Mouse (Mus musculus): ENCODE results near the gene B3galnt1. TPM values are rescaled to one million over a fixed set of nuclear protein-coding genes. Genes with fewer than 3 reads are reported as not detected.
A peak's percentile ranks its signal among the peaks of the same experiment; 100 is the strongest.
"Not testable (repeated sequence)": the region's sequence is repeated elsewhere in the genome, so short reads cannot be mapped to it uniquely, and the experiment has no call there.

B3galnt1 gene
- polyA plus RNA-seq, 1 experiment from 2014 or later, result 111 TPM

GRCm38 (mm10) chr3:69597211-69597610, 1.5 kb downstream of the B3galnt1 start:
- WGBS, result 88% methylated on average over 6 of the region's 6 CpGs
- H3K9ac ChIP-seq (replicated peaks), result peak overlapping the region; percentile 92; the same call in 1 of the 2 replicates
- no peaks in the 10 kb centered on the region for H3K27me3 ChIP-seq (replicated peaks)
- H3K36me3 ChIP-seq, result 0 out of 2 replicates have a peak, but pooled peaks cover 3% of the 10 kb centered on the region
- peak overlapping the region; percentile 85 for H3K4me3 ChIP-seq (replicated peaks)
- peaks cover 41% of the 10 kb centered on the region for H3K4me1 ChIP-seq
- H3K4me2 ChIP-seq, result peak overlapping the region; percentile 73
- H3K9me3 ChIP-seq (replicated peaks), result no peaks in the 10 kb centered on the region
- H3K27ac ChIP-seq (replicated peaks), result no peak overlapping the region
- ATAC-seq (ENCODE audit: low FRiP score), result no peak

- H3K36me3 ChIP-seq, result 0 out of 2 replicates have a peak, but pooled peaks cover 3% of the 10 kb centered on the region
- 86% methylated on average over 3 of the region's 3 CpGs for WGBS
- H3K27ac ChIP-seq (replicated peaks), result no peak overlapping the region
- no peaks in the 10 kb centered on the region for H3K27me3 ChIP-seq (replicated peaks)
- H3K4me1 ChIP-seq, result peaks cover 41% of the 10 kb centered on the region
- ATAC-seq (ENCODE audit: low FRiP score), result no peak
- no peaks in the 10 kb centered on the region for H3K9me3 ChIP-seq (replicated peaks)
- H3K9ac ChIP-seq (replicated peaks), result no peak overlapping the region
- H3K4me2 ChIP-seq, result no peak overlapping the region; the same call in 1 of the 2 replicates
- H3K4me3 ChIP-seq (replicated peaks), result no peak overlapping the region
Observed at GRCm38 (mm10) chr3:69596116-69596515, 2.6 kb downstream of the B3galnt1 start.

GRCm38 (mm10) chr3:69594071-69594470, 4.7 kb downstream of the B3galnt1 start:
- peaks cover 38% of the 10 kb centered on the region for H3K4me1 ChIP-seq
- H3K4me2 ChIP-seq, result no peak overlapping the region
- H3K27me3 ChIP-seq (replicated peaks), result no peaks in the 10 kb centered on the region
- no peak overlapping the region for H3K27ac ChIP-seq (replicated peaks)
- WGBS, result 68% methylated on average over 9 of the region's 9 CpGs
- no peaks in the 10 kb centered on the region for H3K9me3 ChIP-seq (replicated peaks)
- ATAC-seq (ENCODE audit: low FRiP score), result no peak
- no peak overlapping the region for H3K4me3 ChIP-seq (replicated peaks)
- 0 out of 2 replicates have a peak, but pooled peaks cover 3% of the 10 kb centered on the region for H3K36me3 ChIP-seq
- no peak overlapping the region for H3K9ac ChIP-seq (replicated peaks)

GRCm38 (mm10) chr3:69593426-69593825, 5.3 kb downstream of the B3galnt1 start:
- H3K4me2 ChIP-seq, result no peak overlapping the region
- 0 out of 2 replicates have a peak, but pooled peaks cover 3% of the 10 kb centered on the region for H3K36me3 ChIP-seq
- no peak overlapping the region for H3K4me3 ChIP-seq (replicated peaks)
- no peak overlapping the region for H3K27ac ChIP-seq (replicated peaks)
- no peak for ATAC-seq (ENCODE audit: low FRiP score)
- H3K4me1 ChIP-seq, result peaks cover 36% of the 10 kb centered on the region
- no peaks in the 10 kb centered on the region for H3K27me3 ChIP-seq (replicated peaks)
- no peaks in the 10 kb centered on the region for H3K9me3 ChIP-seq (replicated peaks)
- WGBS, result 91% methylated on average over 8 of the region's 8 CpGs
- H3K9ac ChIP-seq (replicated peaks), result no peak overlapping the region

- H3K4me1 ChIP-seq, result no peaks in the 10 kb centered on the region
- WGBS, result 57% methylated on average over 10 of the region's 10 CpGs
- no peak overlapping the region for H3K27ac ChIP-seq (replicated peaks)
- ATAC-seq (ENCODE audit: low FRiP score), result no peak
- no peak overlapping the region for H3K4me3 ChIP-seq (replicated peaks)
- no peak overlapping the region for H3K4me2 ChIP-seq
- H3K36me3 ChIP-seq, result peaks cover 4% of the 10 kb centered on the region; the same call in 1 of the 2 replicates
- H3K9me3 ChIP-seq (replicated peaks), result no peaks in the 10 kb centered on the region
- H3K9ac ChIP-seq (replicated peaks), result no peak overlapping the region
- H3K27me3 ChIP-seq (replicated peaks), result no peaks in the 10 kb centered on the region
Observed at GRCm38 (mm10) chr3:69588101-69588760, 10.5 kb downstream of the B3galnt1 start.

GRCm38 (mm10) chr3:69583798-69584197, 15.0 kb downstream of the B3galnt1 start:
- Histone ChIP-seq H3K27me3 (replicated peaks) (no peaks in the 10 kb centered on the region), H3K4me2 (no peak overlapping the region), H3K9me3 (replicated peaks) (no peaks in the 10 kb centered on the region), H3K27ac (replicated peaks) (no peak overlapping the region), H3K4me1 (no peaks in the 10 kb centered on the region), H3K4me3 (replicated peaks) (no peak overlapping the region), H3K9ac (replicated peaks) (no peak overlapping the region), H3K36me3 (peaks cover 19% of the 10 kb centered on the region; the same call in 1 of the 2 replicates)
- no peak for ATAC-seq (ENCODE audit: low FRiP score)
- WGBS, result 71% methylated on average over 1 of the region's 1 CpGs

- 93% methylated on average over 1 of the region's 1 CpGs for WGBS
- H3K4me1 ChIP-seq, result no peaks in the 10 kb centered on the region
- no peak overlapping the region for H3K27ac ChIP-seq (replicated peaks)
- no peak for ATAC-seq (ENCODE audit: low FRiP score)
- peaks cover 51% of the 10 kb centered on the region for H3K36me3 ChIP-seq
- no peak overlapping the region for H3K9ac ChIP-seq (replicated peaks)
- no peaks in the 10 kb centered on the region for H3K27me3 ChIP-seq (replicated peaks)
- H3K9me3 ChIP-seq (replicated peaks), result no peaks in the 10 kb centered on the region
- no peak overlapping the region for H3K4me3 ChIP-seq (replicated peaks)
- no peak overlapping the region for H3K4me2 ChIP-seq
Observed at GRCm38 (mm10) chr3:69578791-69579190, 20.0 kb downstream of the B3galnt1 start.

GRCm38 (mm10) chr3:69576715-69577114, 22.0 kb downstream of the B3galnt1 start:
- Histone ChIP-seq H3K36me3 (peaks cover 40% of the 10 kb centered on the region), H3K27me3 (replicated peaks) (no peaks in the 10 kb centered on the region), H3K4me3 (replicated peaks) (no peak overlapping the region), H3K9me3 (replicated peaks) (no peaks in the 10 kb centered on the region), H3K4me1 (no peaks in the 10 kb centered on the region), H3K9ac (replicated peaks) (no peak overlapping the region), H3K4me2 (no peak overlapping the region), H3K27ac (replicated peaks) (no peak overlapping the region)
- WGBS, result 77% methylated on average over 3 of the region's 3 CpGs
- no peak for ATAC-seq (ENCODE audit: low FRiP score)

GRCm38 (mm10) chr3:69575577-69575976, 23.2 kb downstream of the B3galnt1 start:
- Histone ChIP-seq H3K4me2 (no peak overlapping the region), H3K36me3 (peaks cover 40% of the 10 kb centered on the region), H3K27me3 (replicated peaks) (no peaks in the 10 kb centered on the region), H3K27ac (replicated peaks) (no peak overlapping the region), H3K4me1 (no peaks in the 10 kb centered on the region), H3K4me3 (replicated peaks) (no peak overlapping the region), H3K9ac (replicated peaks) (no peak overlapping the region), H3K9me3 (replicated peaks) (no peaks in the 10 kb centered on the region)
- no peak for ATAC-seq (ENCODE audit: low FRiP score)
- WGBS, result 95% methylated on average over 11 of the region's 11 CpGs

GRCm38 (mm10) chr3:69572561-69572960, 26.2 kb downstream of the B3galnt1 start:
- no peak overlapping the region for H3K27ac ChIP-seq (replicated peaks)

GRCm38 (mm10) chr3:69565586-69565985, 33.2 kb downstream of the B3galnt1 start:
- ATAC-seq (ENCODE audit: low FRiP score); H3K9me3 ChIP-seq (replicated peaks); H3K36me3 ChIP-seq; H3K27me3 ChIP-seq (replicated peaks); H3K9ac ChIP-seq (replicated peaks); H3K4me1 ChIP-seq; H3K4me3 ChIP-seq (replicated peaks); H3K27ac ChIP-seq (replicated peaks); H3K4me2 ChIP-seq: not testable (repeated sequence)
- 91% methylated on average over 1 of the region's 1 CpGs for WGBS

More at GRCm38 (mm10) chr3:69572561-69572960, 26.2 kb downstream of the B3galnt1 start:
- Histone ChIP-seq H3K9me3 (replicated peaks) (no peaks in the 10 kb centered on the region), H3K27me3 (replicated peaks) (no peaks in the 10 kb centered on the region), H3K36me3 (peaks cover 24% of the 10 kb centered on the region), H3K9ac (replicated peaks) (no peak overlapping the region), H3K4me1 (no peaks in the 10 kb centered on the region), H3K4me3 (replicated peaks) (no peak overlapping the region), H3K4me2 (no peak overlapping the region)
- 74% methylated on average over 5 of the region's 5 CpGs for WGBS
- ATAC-seq (ENCODE audit: low FRiP score), result no peak

- H3K4me3 ChIP-seq (replicated peaks), result no peak overlapping the region
- H3K9me3 ChIP-seq (replicated peaks), result no peaks in the 10 kb centered on the region
- H3K9ac ChIP-seq (replicated peaks), result no peak overlapping the region
- H3K4me2 ChIP-seq, result no peak overlapping the region
- no peaks in the 10 kb centered on the region for H3K27me3 ChIP-seq (replicated peaks)
- H3K4me1 ChIP-seq, result peaks cover 1% of the 10 kb centered on the region; the same call in 1 of the 2 replicates
- no peaks in the 10 kb centered on the region for H3K36me3 ChIP-seq
- no peak overlapping the region for H3K27ac ChIP-seq (replicated peaks)
- WGBS, result 87% methylated on average over 5 of the region's 6 CpGs
- ATAC-seq (ENCODE audit: low FRiP score), result no peak
Observed at GRCm38 (mm10) chr3:69563406-69563805, 35.4 kb downstream of the B3galnt1 start.

Measured in neural tube, embryonic 15.5 days (tissue).